Mouse (Mus musculus) left cerebral cortex, postnatal 14 days (tissue): ENCODE measurements around the gene 1700019N19Rik. TPM values are rescaled to one million over a fixed set of nuclear protein-coding genes. Genes with fewer than 3 reads are reported as not detected.

Experiments used
- DNase-seq, 2 experiments: peaks; one replicate each; pipeline ENCODE4 v3.0.0; 2021 to 2022; ENCODE audit warnings: low spot score in 2 of 2, mixed read lengths in 1 of 2
- intact Hi-C: fragments of 180-260 bp; cut with DNase I; formaldehyde crosslinking; loops from one replicate; pipeline ENCODE4 v1.15.1; 2025
- total RNA-seq, 2 experiments: library from RNA; stranded (reverse); gene quantifications; 2 replicates each; pipeline ENCODE4 v1.2.3; 2021

1700019N19Rik gene
- total RNA-seq, 2 experiments from 2014 or later, result not detected

- intact Hi-C loops, result no loop called here
- no peak for DNase-seq
These were observed 21.1 kb upstream of the 1700019N19Rik start for GRCm38 (mm10) chr19:58815179-58815922.

DNA sequence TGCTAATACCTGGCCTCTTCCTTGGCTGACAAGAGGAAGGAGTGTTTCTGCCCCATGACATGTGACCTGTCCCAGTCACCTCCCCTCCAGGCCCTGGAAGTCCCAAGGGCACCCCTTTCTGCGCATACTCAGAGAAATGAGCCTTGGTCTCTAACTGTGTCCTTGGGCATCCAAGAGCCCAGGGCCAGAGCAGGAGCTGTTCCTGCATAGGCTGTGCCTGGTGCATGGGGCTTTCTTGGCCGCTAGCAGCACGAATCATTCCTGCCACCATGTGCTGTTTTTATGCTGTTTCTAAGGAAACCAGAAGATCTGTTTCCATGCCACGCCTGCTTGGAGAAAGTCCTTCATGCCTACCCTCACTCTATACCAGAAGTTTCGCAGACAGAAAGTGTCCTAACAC lies 16.3 kb upstream of the 1700019N19Rik start:
- DNase-seq, result peak in 1 of 2 experiments; percentile 45
- intact Hi-C loops, result no loop called here

DNA sequence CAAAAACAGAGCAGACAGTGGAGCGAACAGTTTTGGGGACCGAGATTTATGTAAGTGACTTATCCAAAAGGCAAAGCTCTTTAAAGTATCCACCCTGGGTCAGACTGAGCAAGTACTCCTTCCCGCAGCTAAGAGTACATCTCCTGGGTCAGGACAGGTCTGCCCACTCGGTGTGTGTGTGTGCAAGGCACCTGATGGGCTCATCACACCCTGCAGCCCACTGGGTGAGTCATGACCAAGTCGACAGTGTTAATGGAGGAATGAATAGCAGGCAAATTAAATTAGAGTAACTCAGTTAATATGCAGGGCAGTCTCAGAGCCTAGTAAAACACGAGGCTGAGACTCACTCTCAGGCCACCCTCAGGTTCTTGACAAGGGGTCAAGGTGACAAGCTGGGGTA lies 14.6 kb upstream of the 1700019N19Rik start:
- no peak for DNase-seq
- intact Hi-C loops, result loop anchor here (10.0 kb wide), 1 partner anchor 396 kb away; no protein-coding TSS in a partner anchor

DNA sequence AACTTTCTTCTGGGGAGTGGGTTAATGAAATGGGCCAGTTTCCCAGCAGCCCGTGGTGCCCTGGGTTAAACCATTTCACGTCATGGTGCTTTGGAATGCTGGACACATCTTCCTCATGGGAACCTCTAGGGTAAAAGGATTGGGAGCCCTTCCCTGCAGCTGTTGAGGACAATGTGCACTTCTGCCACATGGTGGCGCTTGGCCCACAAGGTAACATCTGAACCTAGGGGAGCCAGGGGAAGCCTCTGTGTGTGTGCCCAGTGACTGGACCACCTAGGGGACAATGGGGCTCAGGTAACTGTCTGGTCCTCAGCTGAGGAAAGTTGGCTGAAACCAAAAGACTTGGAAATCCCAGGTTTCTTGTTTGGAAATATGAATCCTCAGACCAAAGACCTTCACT lies 12.1 kb upstream of the 1700019N19Rik start:
- peak; percentile 69 to 77 for DNase-seq
- intact Hi-C loops, result loop anchor here (1.0 to 10.0 kb wide), 2 partner anchors 98 to 398 kb away; no protein-coding TSS in a partner anchor

GRCm38 (mm10) chr19:58805191-58805779 lies 11.0 kb upstream of the 1700019N19Rik start:
- intact Hi-C loops, result loop anchor here (2.0 to 10.0 kb wide), 2 partner anchors 24 to 400 kb away; no protein-coding TSS in a partner anchor
- DNase-seq, result peak; percentile 55 to 58

- intact Hi-C loops, result no loop called here
- DNase-seq, result no peak
These were observed 931 bp upstream of the 1700019N19Rik start for GRCm38 (mm10) chr19:58795114-58795669.

DNA sequence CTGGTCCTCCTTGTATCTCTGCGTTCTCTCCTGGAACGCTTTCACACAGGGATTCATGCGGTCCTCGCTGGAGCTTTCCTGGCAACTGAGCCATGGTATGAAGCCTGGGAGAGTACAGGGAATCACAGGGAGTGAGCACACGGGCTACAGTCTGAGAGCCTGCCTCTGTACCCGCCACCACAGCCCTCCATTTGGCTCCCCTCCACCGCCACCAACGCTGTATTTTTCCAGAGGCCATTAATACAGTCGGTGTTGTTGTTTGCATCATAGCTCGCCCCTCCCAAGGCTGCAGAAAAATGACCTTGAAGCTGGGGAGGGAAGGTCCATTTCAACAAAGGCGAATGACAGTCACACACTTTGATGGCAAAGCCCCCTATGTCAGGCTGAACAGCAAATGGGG lies 5.1 kb downstream of the 1700019N19Rik start:
- intact Hi-C loops, result no loop called here
- no peak for DNase-seq

DNA sequence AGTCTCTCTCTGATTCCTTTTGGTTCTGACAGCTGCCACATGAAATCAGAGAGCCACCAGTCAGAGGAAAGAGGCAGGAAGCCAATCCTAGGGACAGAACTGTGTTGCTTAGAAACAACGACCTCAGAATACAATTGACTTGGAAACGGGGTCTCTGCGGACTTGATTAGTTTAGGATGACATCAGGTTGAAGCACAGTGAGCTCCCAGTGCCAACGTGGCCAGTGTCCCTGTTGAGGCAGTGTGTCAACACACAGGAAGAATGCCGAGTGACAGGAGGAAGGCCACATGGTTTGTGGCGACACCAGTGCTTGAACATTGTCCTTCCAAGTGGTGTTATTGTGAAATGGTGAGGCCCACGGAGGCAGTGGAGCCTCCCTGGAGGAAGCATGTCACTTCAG lies 10.3 kb downstream of the 1700019N19Rik start:
- intact Hi-C loops, result no loop called here
- DNase-seq, result no peak

DNA sequence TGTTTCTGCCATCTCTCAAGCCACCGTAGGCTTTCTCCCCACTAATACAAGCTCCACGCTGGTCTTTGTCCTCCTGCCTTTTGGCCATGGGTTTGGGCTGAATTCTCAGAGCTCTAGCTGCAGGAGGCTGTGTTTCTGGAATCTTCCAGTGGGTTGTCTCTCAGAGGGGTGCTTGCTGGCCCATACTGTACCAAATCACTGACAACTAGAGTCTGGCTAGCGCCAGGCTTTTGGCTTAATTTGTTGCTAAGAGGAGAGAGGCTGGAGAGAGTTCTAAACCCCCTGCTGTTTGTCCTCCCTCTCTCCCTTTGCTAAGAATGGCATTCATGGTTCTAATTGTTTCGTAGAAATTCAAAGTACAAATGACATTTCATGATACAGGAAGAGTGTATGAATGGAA lies 12.7 kb downstream of the 1700019N19Rik start:
- intact Hi-C loops, result no loop called here
- no peak for DNase-seq

GRCm38 (mm10) chr19:58776461-58776860 lies 17.8 kb downstream of the 1700019N19Rik start:
- intact Hi-C loops, result no loop called here
- no peak for DNase-seq

DNA sequence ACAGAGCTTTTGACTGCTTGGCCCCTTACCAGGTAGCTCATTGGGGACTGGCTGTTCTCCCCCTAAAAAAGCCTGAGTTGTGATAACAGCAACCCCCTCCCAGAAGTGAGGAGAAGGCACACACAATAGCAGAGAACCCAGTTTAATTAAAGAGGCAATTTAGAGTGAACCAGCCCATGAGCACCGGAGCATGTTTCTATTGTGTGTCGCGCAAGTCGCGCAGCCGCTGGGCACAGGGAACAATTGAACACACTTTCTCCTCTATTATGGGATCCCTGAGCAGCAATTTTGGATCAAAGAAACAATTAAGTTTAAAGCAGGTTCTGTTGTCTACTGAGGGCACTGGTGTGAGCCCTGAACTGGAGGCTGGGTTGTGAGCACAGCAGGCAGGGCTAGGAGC lies 26.9 kb downstream of the 1700019N19Rik start:
- intact Hi-C loops, result no loop called here

GRCm38 (mm10) chr19:58762848-58763541 lies 31.3 kb downstream of the 1700019N19Rik start:
- intact Hi-C loops, result loop anchor here (5.0 kb wide), 1 partner anchor 139 kb away; no protein-coding TSS in a partner anchor

More for the DNA sequence above, 26.9 kb downstream of the 1700019N19Rik start:
- no peak for DNase-seq

DNA sequence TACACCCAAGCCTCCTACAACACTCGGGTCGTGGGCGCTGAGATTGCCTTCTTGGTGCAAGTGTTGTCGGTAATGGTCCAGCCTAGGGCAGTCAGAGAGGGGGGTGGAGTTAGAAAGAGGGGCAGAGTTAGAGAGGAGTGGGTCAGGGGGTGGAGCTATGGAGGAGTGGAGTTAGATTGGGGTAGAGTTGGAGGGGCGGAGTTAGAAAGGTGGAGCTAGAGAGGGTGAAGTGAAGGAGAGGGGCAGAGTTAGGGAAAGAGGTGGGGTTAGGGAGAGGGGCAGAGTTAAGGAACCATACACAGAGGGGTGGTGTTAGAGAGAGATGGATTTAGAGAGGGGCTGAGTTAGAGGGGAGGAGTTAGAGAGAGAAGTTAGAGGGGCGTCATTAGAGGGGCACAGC lies 31.9 kb downstream of the 1700019N19Rik start:
- intact Hi-C loops, result loop anchor here (5.0 kb wide), 1 partner anchor 140 kb away; no protein-coding TSS in a partner anchor
- no peak for DNase-seq

More at GRCm38 (mm10) chr19:58762848-58763541, 31.3 kb downstream of the 1700019N19Rik start:
- peak; percentile 66 to 82 for DNase-seq

DNA sequence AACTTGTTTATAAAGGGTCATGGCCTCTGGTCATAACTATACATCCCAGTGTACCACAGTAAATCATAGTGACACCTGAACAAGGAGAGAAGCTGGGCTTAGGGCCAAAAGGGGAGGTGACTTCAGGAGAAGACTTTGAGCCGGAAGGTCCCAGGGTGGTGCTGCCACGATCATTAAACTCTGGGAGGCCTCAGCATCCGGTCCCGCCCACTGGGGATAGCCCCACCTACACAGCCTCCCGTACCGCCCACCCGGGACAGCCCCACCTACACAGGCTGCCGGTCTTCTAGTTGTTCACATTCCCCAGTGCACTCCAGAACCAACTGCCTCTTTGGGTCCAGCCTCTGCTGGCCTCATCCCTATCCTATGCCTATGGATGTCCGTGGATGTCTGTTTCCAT lies 34.8 kb downstream of the 1700019N19Rik start, which contains the start of gene Pnliprp2:
Pnliprp2 (plus strand) TSS at position 297 of the 400 bp plus-strand sequence.
- intact Hi-C loops, result no loop called here
- no peak for DNase-seq

- intact Hi-C loops, result no loop called here
- DNase-seq, result no peak
These were observed 35.4 kb downstream of the 1700019N19Rik start for GRCm38 (mm10) chr19:58758871-58759270.

GRCm38 (mm10) chr19:58751504-58751903 lies 42.8 kb downstream of the 1700019N19Rik start:
- intact Hi-C loops, result no loop called here

GRCm38 (mm10) chr19:58750822-58751221 lies 43.4 kb downstream of the 1700019N19Rik start:
- intact Hi-C loops, result no loop called here
- peak in 1 of 2 experiments; percentile 31 for DNase-seq

More at GRCm38 (mm10) chr19:58751504-58751903, 42.8 kb downstream of the 1700019N19Rik start:
- DNase-seq, result no peak

GRCm38 (mm10) chr19:58747498-58748000 lies 46.7 kb downstream of the 1700019N19Rik start:
- intact Hi-C loops, result no loop called here
- no peak for DNase-seq

DNA sequence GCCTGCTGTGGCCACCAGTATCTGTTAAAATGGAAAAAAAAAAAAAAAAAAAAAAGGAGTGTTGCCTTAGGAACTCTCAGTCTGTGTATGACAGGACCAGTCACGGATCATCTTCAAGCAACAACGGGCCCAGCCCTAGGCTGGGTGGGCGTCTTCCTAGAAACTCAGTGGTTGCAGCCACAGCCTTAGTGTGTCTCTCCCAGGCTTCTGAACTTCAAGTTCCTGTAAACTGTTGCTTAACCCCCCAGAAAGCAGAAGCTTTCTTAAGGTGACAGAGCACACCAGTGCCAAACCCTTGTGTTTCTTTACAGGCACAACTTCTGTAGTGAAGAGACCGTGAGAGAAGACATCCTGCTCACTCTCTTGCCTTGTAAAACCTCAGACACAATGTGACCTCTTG lies 50.5 kb downstream of the 1700019N19Rik start:
- intact Hi-C loops, result no loop called here

More for the DNA sequence above, 50.5 kb downstream of the 1700019N19Rik start:
- no peak for DNase-seq
